Mouse (Mus musculus) lung, postnatal 25 days (tissue): ENCODE measurements at regions not wholly inside any gene's neighbourhood (a gene's known extent, or its start where the extent isn't known, plus 50 kb on each side); places are given as distances from the start of the nearest gene placed in this dataset.

Experiments
- DNase-seq: peaks from one replicate; pipeline ENCODE4 v3.0.0; 2022; ENCODE audit warnings: low spot score

GRCm38 (mm10) chr1:98268853-98269252 lies 152.1 kb upstream of the Slco6d1 start:
- no peak for DNase-seq

GRCm38 (mm10) chr1:98270212-98270611 lies 150.7 kb upstream of the Slco6d1 start:
- DNase-seq: no peak

GRCm38 (mm10) chr1:98273966-98274616 lies 146.8 kb upstream of the Slco6d1 start:
- no peak for DNase-seq

- DNase-seq: no peak
Measured at GRCm38 (mm10) chr1:98275524-98275923, 145.4 kb upstream of the Slco6d1 start.

DNA sequence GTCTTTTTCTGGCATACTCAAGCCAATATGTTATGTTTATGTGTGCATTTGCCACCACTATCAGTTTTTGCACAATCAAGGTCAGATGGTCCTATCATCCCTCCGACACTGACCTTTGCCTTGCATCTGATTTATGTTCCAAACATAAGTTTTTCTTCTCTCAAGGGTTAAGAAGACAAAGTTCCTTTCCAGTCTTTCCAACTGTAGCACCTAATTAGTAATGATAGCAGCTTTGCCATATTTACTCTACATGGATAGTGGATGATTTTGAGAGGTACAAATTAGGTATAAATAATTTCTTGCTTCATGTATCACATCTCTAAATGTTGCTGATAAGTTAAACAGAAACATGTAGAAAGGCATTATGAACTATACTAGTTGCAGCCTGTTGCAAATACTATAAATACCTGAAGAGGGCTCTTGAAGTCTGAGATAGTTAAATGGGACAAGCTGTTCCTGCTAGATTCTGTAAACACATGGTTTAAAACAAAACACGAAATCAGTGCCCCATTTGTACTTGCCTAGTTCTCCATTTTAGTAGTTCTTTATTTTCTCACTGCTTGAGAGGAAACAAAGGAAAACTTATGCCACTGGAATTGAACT lies 141.4 kb upstream of the Slco6d1 start:
- DNase-seq: peak; percentile 16

GRCm38 (mm10) chr1:98280263-98281052 lies 140.5 kb upstream of the Slco6d1 start:
- no peak for DNase-seq

DNA sequence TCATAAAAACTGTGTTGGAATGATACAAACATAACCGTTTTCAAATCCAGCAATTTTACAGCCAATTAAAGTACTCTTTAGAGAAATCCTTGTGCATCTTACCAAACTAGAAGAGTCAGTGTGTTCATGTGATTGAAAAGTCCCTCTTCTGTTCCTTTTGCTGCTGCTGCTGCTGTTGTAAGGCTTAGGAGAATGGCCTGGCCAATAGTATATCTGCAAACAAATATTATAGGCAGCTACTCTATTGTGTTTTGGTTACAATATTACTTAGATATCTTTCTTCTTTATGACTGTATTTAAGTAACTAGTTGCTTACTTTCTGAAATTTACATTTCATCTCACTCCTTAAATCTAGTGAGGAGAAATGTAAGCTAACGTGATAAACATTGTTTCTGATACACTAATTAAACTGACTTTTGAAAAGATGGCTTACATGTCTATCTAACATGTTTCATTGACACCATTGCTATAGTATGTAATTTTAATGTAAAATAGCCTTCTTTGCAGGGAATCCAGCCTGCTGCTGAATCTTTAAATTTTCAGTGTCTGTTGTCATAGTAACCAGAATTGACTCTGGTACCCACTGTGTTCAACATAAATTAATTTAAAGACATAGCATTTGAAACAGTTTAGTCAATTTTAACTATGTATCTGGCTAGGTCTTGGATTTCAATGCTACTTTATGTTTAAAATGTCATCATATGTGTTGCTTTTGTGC lies 139.7 kb upstream of the Slco6d1 start:
- no peak for DNase-seq

- DNase-seq: no peak
Measured at GRCm38 (mm10) chr1:98281771-98282149, 139.2 kb upstream of the Slco6d1 start.

GRCm38 (mm10) chr1:98303166-98303565 lies 117.8 kb upstream of the Slco6d1 start:
- no peak for DNase-seq

GRCm38 (mm10) chr1:98306363-98306762 lies 114.6 kb upstream of the Slco6d1 start:
- DNase-seq: no peak

- no peak for DNase-seq
Measured at GRCm38 (mm10) chr1:98307519-98307918, 113.4 kb upstream of the Slco6d1 start.

- no peak for DNase-seq
Measured at GRCm38 (mm10) chr1:98309894-98310293, 111.0 kb upstream of the Slco6d1 start.

DNA sequence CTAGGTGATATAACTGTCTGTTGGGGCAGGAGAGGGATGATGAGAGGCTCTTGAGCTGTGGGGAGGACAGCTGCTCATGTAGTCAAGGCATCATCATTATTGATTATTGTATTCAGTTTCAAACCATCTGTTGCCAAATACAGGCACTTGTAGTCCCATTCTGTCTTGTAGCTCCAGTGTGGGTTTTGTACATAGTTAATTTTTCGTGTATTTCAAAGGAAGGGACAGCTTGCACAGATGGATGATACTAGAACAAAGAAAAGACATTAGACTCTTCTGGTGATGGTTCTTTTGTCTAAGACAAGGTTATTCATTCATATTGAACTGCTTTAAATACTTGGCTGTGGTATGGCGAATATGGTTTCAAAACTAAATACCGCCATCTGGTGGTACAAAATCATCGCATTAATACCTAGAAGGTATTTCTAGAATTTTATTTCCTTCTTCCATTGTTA lies 70.8 kb upstream of the Slco6d1 start:
- DNase-seq: peak; percentile 26

DNA sequence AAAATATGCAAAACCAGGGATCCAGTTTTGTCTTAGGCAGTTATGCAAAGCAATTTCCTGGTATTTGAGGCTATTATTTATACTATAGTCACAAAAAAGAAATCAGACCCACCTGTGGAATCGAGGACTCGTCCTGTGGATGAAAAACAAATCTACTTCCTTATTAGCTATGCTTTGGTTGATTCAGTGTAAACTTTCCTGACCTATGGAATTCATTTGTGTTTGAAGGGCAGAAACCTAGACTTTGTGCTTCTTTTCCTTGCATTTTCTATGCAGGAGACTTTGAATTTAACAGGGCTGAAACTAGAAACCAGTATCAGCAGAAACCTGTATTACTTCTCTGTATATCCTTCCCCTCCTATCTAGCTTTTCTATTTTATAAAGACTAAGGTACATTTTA lies 70.2 kb upstream of the Slco6d1 start:
- no peak for DNase-seq

GRCm38 (mm10) chr1:98351530-98351929 lies 69.4 kb upstream of the Slco6d1 start:
- DNase-seq: no peak
